Mouse (Mus musculus): ENCODE results near the gene Pgs1.

The Pgs1 gene

GRCm38 (mm10) chr11:117975211-117975967, 10.7 kb upstream of the Pgs1 start:
- peak; percentile 99 for DNase-seq (ENCODE audit: low read depth, low spot score)

GRCm38 (mm10) chr11:117976081-117976582, 10.0 kb upstream of the Pgs1 start:
- peak; percentile 69 for DNase-seq (ENCODE audit: low read depth, low spot score)

- no peak for DNase-seq (ENCODE audit: low read depth, low spot score)
These were observed 8.3 kb upstream of the Pgs1 start for GRCm38 (mm10) chr11:117977694-117978360.

DNA sequence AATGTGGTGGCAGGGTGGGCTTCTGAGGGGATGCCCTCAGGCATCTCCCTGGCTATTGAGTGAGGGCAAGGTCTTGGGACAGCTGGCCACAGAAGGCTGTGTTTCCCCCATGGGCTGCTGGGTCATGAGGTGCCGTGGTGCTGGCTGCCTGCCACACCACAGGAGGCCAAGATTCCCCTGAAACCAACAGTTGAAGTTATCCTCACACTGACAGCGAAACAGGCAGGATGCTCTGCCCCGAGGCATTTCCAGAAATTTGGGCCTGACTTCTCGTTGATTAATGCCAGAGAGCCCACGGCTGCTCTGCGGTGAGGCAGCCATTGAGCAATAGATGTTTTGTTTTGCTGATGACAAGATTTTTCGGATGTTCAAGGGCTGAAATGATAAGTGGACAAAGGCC, 6.7 kb upstream of the Pgs1 start:
- no peak for DNase-seq (ENCODE audit: low read depth, low spot score)

DNA sequence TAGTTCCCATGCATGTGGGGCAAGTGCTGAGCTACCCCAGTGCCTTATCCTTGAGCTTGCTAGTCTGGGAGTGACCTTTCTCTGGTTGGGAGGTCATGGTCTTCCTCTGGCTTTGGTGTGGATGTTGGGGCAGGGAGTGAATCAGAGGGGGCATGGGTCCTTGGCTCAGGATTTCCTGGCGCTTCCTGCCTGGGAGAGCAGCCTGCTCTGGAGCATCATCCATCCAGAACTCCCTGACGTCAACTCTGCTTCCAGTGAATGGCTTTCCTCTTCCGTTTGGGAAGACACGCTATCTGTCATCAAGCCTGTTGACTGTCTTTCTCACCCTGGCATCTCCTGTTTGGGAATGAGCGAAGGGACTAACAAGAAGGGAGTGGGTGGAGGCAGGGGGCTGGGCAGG, 3.7 kb upstream of the Pgs1 start:
- no peak for DNase-seq (ENCODE audit: low read depth, low spot score)

GRCm38 (mm10) chr11:117983770-117984169, 2.3 kb upstream of the Pgs1 start:
- DNase-seq (ENCODE audit: low read depth, low spot score): no peak

DNA sequence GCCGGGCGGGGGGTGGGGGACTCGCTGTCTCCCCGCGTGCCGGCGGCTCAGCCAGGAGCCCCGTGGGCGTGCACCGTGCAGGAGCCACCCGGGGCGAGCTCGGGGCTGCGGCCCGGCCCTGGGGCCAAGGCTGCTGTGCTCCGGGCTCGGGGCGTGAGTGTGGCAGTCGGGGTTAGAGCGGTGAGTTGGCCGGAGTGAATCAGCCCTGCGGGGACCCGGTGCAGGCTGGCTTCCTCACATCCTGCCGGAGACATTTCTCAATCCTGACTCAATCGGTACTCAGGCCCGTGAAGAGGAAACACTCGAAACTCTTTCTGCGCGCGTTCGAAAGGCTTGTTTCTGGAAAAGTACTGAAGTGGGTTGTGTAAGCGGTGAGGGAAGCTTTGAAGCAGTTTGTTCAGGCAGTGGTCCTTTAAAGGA, 950 bp downstream of the Pgs1 start:
- no peak for DNase-seq (ENCODE audit: low read depth, low spot score)

DNA sequence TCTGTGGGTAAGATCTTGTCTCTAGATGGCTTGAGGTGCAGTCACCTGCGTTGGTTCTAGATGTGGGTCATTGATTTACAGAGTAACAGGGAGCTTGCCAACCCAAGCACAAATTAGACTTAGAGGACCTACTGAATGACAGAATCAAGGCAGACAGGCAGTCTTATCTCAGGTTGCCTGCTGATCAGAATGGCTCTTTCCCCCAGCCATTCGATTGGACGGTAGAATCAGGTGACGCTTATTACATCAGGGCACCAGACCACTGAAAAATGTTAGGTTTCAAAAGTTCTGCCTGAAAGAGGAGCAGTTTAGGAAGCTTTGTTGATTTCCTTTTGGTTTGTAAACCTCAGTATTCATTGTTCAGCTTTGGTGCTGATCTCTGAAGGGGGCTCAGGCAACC, 1.9 kb downstream of the Pgs1 start:
- no peak for DNase-seq (ENCODE audit: low read depth, low spot score)

- no peak for DNase-seq (ENCODE audit: low read depth, low spot score)
These were observed 3.1 kb downstream of the Pgs1 start for GRCm38 (mm10) chr11:117989241-117989640.

GRCm38 (mm10) chr11:117989926-117990325, 3.8 kb downstream of the Pgs1 start:
- no peak for DNase-seq (ENCODE audit: low read depth, low spot score)

DNA sequence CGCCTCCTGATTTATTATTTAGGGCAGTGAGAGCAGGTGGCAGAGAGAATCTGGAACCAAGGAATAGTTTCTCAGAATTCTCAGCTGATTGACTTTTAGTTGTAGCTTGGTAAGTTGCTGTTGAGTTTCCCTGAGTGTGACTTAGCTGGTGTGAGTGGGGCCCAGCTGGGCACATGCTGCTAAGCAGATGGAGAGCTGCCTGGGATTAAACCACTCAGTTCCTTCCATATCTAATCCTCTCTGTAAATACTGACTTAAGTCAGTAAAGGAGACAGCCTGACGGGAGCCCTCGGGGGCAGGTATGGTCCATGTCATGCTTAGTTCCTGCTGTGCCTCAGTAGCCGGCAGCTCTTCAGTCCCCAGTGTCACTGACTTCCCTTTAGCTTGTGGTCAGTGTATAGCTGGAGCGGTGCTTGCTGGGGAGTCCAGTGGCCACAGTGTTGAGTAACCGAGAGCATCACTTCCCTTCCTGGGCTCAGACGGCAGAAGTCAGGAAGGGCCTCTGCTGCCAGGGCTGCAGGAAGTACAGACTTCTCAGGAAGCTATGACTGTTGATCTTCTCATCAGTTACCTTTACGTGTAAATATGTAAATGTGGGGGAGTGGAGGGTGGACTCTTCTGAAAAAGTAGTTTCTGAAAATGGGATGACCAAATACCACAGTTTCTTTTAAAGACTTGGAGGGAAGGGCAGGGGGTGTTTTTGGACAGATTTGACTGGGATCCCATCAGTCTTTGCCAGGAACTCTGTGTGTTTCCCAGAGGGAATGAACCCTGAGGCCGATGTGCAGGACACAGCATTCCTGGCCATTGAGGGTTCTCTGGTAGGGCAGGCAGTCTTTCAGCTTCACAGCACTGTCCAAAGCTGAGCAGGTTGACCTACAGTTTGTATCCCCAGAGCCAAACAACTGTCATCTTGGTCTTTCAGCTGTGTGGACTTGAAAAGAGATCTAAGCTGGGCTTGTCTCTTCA, 5.7 kb downstream of the Pgs1 start:
- DNase-seq (ENCODE audit: low read depth, low spot score): no peak

DNA sequence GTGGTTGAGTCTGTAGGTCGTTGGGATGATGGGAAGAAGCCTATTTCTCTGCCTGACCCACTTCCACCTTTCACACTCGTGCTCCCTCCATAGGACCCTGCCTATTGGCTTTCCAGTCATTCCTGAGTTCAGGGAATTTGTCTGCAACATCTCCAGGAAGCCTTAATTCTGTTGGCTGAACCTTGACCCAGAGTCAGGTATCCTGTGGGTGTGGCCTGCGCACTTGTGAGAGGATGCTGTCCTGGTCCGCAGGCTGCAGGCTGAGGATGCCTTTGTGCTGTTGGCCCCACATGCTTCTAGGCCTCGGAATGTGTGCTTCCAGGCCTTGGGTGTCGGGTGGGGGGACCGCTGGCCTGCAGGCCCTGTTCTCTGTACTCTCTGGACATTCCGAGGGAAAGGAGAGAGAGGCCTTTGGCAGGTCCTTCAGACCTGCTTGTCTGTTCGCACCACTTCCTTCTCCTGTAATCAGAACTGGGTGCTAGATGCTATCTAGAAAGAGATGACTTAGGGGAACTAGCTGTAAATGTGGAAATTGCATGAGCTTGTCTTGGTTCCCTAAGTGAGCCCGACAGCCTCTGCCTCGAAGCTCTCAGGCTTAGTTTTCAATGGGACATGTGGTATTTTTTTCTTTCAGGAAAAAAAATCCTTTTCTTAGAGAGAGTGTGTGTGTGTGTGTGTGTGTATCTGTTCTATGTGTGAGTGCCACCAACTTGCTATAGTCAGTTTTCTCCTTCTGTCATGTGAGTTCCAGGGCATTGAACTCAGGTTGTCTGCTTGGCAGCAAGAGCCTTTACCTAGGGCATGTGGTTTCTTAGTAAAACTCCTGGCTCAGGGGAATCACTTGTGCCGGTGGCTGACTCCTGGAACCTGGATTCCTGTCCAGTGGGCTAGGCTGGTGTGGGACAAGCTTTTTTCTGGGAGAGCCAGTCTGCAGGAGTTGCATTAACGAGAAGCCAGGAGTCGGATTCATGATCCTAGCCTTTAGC, 7.4 kb downstream of the Pgs1 start:
- no peak for DNase-seq (ENCODE audit: low read depth, low spot score)

DNA sequence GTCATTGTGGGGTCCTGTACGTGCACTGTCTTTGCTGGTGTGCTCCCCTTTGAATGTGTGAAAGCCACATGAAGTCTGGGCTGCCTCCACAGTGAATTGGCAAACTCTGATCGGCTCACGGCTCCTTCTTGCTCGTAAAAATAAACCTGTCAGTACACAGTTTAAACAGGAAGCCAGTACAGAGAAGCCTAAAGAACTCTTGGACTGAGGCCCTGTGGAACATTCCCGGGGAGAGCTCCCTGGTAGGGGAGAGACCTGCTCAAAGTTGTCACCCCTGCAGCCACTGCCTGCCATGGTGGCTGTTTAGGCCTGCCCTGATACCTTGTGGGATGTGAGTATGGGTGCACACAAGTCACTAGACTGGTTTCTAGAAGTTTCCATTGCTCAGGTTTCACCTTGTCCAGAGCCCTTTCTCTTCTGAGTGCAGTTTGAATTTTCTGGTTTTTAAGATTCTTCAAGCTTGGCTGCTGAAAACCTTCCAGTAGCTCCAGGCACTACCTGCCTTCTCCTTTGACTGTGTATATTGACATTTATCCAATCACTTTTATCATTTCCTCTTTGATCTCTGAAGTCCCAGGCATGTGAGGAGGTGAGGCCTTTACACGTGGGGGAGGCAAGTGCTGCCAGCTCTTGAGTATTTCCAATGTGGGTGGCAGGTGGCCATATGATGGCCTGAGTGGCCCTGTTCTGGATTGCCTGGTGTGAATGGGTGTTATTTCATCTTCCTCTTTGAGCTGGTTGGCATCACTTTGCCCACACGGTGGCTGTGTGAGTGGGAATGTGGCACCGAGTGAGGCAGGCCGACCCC, 8.4 kb downstream of the Pgs1 start:
- no peak for DNase-seq (ENCODE audit: low read depth, low spot score)

DNA sequence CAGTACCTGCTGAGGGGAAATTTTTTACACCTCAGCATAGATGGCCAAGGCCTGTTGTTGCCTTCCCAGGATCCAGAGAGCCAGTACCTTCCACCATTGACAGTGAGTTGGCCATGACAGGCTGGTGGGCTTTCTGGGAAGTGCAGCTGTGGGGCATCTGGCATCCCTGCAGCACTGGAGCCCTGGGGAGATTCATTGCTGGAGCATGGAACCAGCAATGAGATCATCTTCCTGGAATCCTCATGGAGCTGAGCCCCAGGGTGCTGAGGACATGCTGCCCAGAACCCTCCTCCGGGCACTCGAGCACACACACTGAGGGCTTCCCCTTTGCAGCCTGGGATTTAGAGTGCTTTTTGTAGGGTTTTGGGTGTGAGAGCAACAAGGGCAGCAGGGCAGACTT, 9.2 kb downstream of the Pgs1 start:
- DNase-seq (ENCODE audit: low read depth, low spot score): no peak

DNA sequence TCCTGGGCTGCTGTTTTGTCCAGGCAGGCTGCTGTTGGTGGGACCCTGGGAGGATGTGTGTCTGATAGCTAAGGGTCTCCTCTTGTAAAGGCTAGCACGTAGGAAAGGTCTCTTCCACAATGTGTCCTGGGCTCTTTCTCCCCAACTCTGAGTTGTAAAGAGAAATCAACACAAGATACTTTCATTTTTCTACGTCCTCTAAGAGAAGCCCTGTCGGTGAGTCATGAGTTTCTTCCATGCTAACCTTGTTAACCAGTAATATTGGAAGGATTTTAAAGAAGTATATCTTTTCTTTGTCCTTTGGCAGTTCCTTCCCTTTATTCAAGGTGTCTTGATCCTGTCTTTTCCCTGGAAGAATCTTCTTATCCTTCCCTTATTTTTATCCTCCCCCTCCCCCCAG, 9.6 kb downstream of the Pgs1 start:
- DNase-seq (ENCODE audit: low read depth, low spot score): no peak

- DNase-seq (ENCODE audit: low read depth, low spot score): peak; percentile 92
These were observed 10.0 kb downstream of the Pgs1 start for GRCm38 (mm10) chr11:117996066-117996465.

DNA sequence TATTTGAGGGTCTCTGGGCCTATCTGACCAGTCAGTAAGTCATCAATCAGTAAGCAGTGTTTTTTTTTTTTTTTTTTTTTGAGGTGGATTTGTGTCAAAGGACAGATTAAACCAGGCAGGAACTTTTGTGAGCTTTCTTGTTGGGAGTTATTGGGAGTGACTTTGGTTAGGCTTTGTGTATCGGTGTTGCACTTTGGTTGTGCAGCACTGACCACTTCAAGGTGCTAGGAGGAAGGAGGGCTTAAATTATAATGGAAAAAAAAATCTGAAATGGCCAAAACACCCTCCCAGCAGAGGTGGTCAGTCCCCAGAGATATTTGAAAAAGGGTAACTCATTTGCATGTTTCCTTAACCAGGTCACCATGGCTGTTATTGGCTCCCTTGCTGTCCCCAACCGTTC, 11.0 kb downstream of the Pgs1 start:
- DNase-seq (ENCODE audit: low read depth, low spot score): no peak

DNA sequence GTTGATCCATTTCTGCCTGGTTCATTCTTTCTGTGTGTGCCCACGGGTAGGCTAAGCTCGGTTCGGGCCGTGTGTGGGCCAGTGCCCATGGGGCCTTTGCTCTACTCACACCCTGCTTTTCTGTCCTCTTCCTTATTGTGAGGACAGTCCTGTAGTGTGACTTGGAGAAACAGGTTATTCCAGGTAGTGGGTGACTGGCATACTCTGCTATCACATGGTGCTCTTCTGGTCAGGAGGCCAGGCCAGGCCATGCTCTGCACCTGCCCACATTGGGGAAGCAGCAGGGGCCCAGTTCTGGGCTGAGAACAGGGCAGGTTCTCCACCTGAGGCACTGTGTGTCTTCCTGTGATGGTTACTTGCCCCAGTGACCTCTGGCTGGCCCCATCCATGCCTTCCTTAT, 12.3 kb downstream of the Pgs1 start:
- DNase-seq (ENCODE audit: low read depth, low spot score): no peak

- no peak for DNase-seq (ENCODE audit: low read depth, low spot score)
These were observed 13.3 kb downstream of the Pgs1 start for GRCm38 (mm10) chr11:117999260-117999934.
